Mouse (Mus musculus): ENCODE results near the gene Ppp4r3a.

Gene Ppp4r3a

DNA sequence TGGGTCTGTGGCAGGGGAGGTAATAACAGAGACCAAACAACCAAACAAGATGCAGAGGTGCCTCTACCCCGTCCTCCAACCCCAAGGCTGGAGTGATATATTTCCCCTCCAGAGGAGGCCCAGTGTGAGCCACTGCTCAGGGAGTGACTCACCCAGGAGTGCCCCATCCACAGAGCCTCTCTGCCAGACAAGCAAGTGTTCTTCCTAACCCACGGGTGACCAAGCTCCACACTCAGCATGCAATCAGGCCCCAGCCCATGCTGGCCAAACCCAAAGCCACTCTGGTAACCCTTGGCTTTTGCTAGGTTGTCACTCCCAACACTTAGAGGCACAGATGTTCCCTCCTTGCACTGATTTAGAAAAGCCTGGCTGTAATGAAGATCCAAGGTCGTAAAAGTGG, 90.4 kb downstream of the Ppp4r3a start:
- no peak for DNase-seq (ENCODE audit: low spot score in 2 of 2)

DNA sequence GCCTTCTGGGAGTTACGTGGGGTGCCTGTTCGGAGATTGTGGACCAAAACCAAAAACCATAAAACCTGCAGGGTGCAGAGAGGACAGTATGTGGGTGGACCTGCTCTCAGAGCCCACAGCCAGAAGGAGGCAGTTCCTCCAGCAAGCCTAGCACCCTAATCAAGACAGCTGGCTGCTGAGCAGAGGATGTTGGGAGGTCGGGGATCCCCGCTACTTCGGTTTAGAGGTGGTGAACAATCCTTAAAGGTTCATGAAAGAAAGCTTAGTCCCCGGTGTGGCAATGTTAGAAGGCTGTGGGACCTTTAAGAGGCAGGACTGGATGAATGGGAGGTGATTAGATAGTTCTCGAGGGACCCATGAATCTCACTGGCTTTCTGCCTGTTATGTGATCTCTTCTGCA, 91.0 kb downstream of the Ppp4r3a start:
- DNase-seq (ENCODE audit: low spot score in 2 of 2) = no peak

DNA sequence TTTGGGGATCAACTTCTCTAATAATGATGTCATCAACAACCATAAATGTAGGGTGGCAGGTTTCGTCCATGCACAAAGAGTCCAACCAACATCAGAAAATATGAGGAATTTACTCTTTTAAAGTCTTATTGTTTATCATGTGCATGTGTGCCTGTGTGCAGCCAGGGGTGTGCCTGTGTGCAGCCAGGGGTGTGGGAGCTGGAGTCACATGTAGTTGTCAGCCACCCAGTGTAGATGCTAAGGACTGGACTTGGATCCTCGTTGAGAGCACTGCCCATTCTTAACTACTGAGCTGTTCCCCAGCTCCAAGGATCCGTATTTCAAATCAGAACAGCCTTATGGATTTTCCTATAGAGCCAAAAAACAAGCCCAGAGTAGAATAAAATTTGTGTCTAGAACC, 92.4 kb downstream of the Ppp4r3a start:
- no peak for DNase-seq (ENCODE audit: low spot score in 2 of 2)

DNA sequence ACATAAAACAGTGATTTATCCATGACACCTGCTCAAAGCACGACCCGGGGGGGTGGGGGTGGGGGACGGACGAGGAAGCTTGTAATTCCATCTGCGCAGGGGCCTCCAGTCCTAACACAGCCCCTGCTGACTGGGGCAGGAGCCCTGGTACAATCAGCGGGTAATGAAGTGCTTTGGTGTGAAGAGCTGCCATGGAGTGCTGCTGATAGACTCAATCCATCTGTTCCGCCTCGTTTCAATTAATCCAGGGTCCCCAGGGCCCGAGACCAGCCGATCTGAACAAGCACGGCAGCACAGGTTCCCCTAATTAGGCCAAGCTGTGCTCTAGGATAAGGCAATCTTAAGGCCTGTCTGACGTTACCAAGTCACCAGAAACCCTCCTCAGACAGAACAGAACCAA, 93.2 kb downstream of the Ppp4r3a start:
- DNase-seq (ENCODE audit: low spot score in 2 of 2) = no peak

DNA sequence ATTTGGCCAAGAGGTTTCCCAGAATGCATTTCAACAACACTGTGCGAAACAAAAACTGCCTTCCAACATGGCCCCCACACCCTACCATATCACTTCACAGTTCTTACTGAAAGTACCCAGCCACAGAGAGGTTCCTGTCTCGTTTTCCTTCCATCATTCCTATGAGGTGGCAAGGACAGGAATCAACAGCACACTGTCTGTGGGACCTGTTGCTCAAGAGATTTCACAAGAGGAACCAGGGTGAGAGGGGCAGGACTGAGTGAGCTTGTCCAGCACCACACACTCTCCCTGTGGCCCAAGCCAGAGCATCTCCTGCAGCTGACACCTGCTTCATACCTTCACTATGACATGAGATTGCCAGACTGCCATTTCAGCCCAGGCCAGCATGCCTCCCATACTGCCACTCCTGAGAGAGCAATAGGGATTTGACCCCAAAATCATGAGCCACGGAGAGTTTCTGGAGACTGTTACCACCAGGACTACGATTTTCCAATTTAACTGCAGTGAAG, 93.7 kb downstream of the Ppp4r3a start:
- no peak for DNase-seq (ENCODE audit: low spot score in 2 of 2)

Measured in spleen, postnatal 36 days (tissue).